Mouse (Mus musculus): ENCODE measurements at regions not wholly inside any gene's neighbourhood (a gene's known extent, or its start where the extent isn't known, plus 50 kb on each side); places are given as distances from the start of the nearest gene placed in this dataset.

DNA sequence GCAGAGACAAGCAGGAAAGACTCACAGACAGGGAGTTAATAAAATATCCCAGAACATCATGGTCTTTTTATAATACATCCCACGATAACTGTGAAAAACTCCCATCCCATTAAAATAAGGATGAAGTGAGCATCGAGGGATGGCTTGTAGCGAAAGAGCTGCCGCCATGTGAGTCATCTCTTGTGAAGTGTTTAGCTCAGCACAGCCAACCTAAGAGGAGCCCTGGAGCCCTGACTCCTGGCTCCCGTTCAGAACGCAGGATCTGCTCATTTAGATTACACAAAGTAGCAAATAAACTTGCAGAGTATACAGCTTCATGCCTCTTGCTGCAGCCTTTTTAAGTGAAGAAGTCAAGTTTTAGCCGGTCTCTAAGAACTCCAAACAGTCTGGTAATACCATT lies 209.2 kb upstream of the Ferd3l start:
- no peak overlapping the region for H3K9ac ChIP-seq (ENCODE audit: low read depth, low read length, severe bottlenecking)
- H3K4me2 ChIP-seq (replicated peaks; ENCODE audit: low read depth, low read length, severe bottlenecking), result no peak overlapping the region
- no peaks in the 10 kb centered on the region for H3K36me3 ChIP-seq (ENCODE audit: control insufficient read depth, insufficient read depth, low read length)
- H3K4me1 ChIP-seq (ENCODE audit: control insufficient read depth, insufficient read depth, low read length), result peaks cover 11% of the 10 kb centered on the region
- H3K4me3 ChIP-seq (replicated peaks; ENCODE audit: low read length), result no peak overlapping the region
- no peaks in the 10 kb centered on the region for H3K27me3 ChIP-seq (ENCODE audit: control insufficient read depth, insufficient read depth, low read length)
- 41% methylated on average over 7 of the region's 7 CpGs for WGBS
- DNase-seq (ENCODE audit: low spot score), result peak; percentile 36
- no peaks in the 10 kb centered on the region for H3K9me3 ChIP-seq (ENCODE audit: control insufficient read depth, low read length)
- no peak for TF ChIP-seq POLR2A (IDR thresholded peaks at IDR 0.05; ENCODE audit: borderline replicate concordance, extremely low read depth, insufficient read depth, insufficient read length)
- no peak overlapping the region; the same call in 1 of the 2 replicates for H3K27ac ChIP-seq (replicated peaks; ENCODE audit: low read depth, low read length)
- peak; percentile 60; the same call in 1 of the 2 replicates for ATAC-seq (ENCODE audit: low FRiP score, low read depth)

DNA sequence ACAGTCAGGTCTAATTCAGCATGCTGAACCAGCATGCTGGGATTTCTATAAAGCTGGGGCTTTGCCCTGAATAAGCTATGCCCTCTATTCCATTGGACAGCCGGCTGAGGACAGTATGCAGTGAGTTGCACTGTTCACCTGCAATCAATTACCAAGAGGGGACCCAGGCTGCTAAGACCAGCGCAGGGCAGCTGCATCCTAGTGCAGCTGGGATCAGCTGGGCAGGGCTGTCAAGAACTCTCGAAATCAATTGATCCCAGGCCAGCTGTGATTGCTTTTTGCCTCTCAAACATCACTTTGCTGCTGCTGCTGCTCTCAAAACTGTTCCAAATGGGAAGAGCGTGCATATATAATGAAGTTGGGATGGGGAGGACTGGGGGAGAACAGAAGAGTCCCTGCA lies 196.3 kb upstream of the Ferd3l start:
- ATAC-seq (ENCODE audit: low FRiP score, low read depth), result no peak
- TF ChIP-seq POLR2A (IDR thresholded peaks at IDR 0.05; ENCODE audit: borderline replicate concordance, extremely low read depth, insufficient read depth, insufficient read length), result no peak
- H3K27ac ChIP-seq (replicated peaks; ENCODE audit: low read depth, low read length), result no peak overlapping the region
- no peak overlapping the region for H3K4me3 ChIP-seq (replicated peaks; ENCODE audit: low read length)
- 14% methylated on average over 4 of the region's 4 CpGs for WGBS
- no peaks in the 10 kb centered on the region for H3K9me3 ChIP-seq (ENCODE audit: control insufficient read depth, low read length)
- H3K9ac ChIP-seq (ENCODE audit: low read depth, low read length, severe bottlenecking), result no peak overlapping the region
- H3K4me1 ChIP-seq (ENCODE audit: control insufficient read depth, insufficient read depth, low read length), result no peaks in the 10 kb centered on the region
- no peak overlapping the region for H3K4me2 ChIP-seq (replicated peaks; ENCODE audit: low read depth, low read length, severe bottlenecking)
- no peak for DNase-seq (ENCODE audit: low spot score)
- H3K36me3 ChIP-seq (ENCODE audit: control insufficient read depth, insufficient read depth, low read length), result no peaks in the 10 kb centered on the region
- H3K27me3 ChIP-seq (ENCODE audit: control insufficient read depth, insufficient read depth, low read length), result no peaks in the 10 kb centered on the region

DNA sequence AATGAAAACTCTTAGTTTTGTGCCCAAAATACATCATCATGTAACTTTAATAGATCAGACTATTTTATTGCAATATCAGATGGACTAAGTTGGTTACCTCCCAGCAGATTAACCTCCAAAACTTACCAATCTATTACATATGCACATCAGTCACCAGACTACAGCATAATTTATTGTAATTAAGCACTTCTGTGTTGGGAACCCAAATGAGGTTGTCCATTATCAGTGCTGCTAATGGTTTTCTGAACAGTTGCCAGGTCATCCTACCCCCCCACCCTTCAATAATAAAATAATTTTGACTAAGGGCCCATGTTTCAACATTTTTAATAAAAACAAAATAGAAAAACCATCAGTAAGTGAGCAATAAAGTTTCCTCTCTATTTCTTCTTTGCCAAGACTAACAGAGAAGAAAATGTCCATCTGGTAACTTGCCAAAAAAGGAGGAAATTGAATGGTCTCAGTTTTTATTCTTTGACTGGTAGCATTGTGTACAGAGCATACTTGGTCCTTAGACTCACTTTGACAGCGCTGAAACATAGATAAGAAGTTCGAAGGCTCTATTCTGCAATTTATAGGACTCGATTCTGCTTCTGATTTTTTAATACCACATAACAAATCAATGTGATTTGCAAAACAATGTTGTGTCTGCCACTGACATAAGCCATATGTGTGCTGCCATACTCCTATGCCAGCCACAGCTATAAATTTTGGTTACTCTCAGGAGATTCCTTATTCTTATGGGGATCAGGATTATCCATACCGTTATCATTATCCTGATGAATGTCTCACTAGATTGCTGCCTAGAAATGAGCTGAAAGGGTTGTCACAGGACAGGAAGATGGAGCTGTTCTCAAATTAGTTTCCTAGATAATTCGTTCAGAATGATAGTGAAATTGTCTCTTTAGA lies 152.4 kb upstream of the Ferd3l start:
- no peaks in the 10 kb centered on the region for H3K27me3 ChIP-seq (ENCODE audit: control insufficient read depth, insufficient read depth, low read length)
- H3K9ac ChIP-seq (ENCODE audit: low read depth, low read length, severe bottlenecking), result no peak overlapping the region
- WGBS, result 72% methylated on average over 5 of the region's 5 CpGs
- H3K4me2 ChIP-seq (replicated peaks; ENCODE audit: low read depth, low read length, severe bottlenecking), result no peak overlapping the region
- H3K4me1 ChIP-seq (ENCODE audit: control insufficient read depth, insufficient read depth, low read length), result 0 out of 2 replicates have a peak, but pooled peaks cover 9% of the 10 kb centered on the region
- no peak for TF ChIP-seq POLR2A (IDR thresholded peaks at IDR 0.05; ENCODE audit: borderline replicate concordance, extremely low read depth, insufficient read depth, insufficient read length)
- no peaks in the 10 kb centered on the region for H3K9me3 ChIP-seq (ENCODE audit: control insufficient read depth, low read length)
- ATAC-seq (ENCODE audit: low FRiP score, low read depth), result no peak
- H3K36me3 ChIP-seq (ENCODE audit: control insufficient read depth, insufficient read depth, low read length), result no peaks in the 10 kb centered on the region
- H3K27ac ChIP-seq (replicated peaks; ENCODE audit: low read depth, low read length), result no peak overlapping the region
- no peak overlapping the region for H3K4me3 ChIP-seq (replicated peaks; ENCODE audit: low read length)
- peak; percentile 45 for DNase-seq (ENCODE audit: low spot score)

DNA sequence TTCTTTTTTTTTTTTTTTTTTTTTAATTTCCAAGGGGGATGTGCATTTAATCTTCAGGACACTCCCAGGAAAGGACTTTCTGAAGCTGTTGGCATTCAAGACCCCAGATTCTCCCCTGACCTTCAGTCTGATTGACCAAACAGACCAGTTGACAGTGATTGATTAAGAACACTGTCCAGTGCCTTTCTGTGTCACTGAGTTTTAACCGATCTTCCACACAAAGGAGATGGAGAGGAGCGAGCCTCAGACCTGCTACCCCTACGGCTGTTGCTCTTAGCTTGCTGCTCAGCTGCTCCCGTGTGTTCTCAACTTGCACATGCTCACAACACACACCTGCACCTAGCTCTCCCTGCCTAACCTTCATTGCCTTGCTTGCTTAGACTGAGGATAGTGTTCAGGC lies 149.7 kb upstream of the Ferd3l start:
- TF ChIP-seq POLR2A (IDR thresholded peaks at IDR 0.05; ENCODE audit: borderline replicate concordance, extremely low read depth, insufficient read depth, insufficient read length), result no peak
- 51% methylated on average over 4 of the region's 4 CpGs for whole genome bisulfite sequencing

DNA sequence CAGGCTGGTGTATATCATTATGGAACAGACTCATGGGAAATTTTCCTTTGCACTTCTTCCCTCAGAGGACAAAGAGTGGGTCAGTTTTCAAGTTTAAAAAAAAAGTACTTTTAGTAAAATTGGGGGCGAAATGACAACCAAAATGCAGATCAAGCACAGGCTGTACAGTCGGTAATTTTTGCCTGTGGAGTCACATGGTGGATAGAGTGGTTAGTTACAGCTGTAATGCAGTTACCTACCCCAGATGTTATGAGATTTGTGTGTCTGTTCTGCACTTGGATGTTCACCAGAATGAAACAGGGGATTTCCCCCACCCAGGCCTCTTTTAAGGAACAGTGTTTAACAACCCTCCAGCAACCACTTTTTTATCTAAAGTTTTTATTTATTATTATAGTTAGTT lies 148.3 kb upstream of the Ferd3l start:
- Histone ChIP-seq H3K9me3 (ENCODE audit: control insufficient read depth, low read length) (no peaks in the 10 kb centered on the region), H3K4me3 (replicated peaks; ENCODE audit: low read length) (no peak overlapping the region), H3K4me2 (replicated peaks; ENCODE audit: low read depth, low read length, severe bottlenecking) (no peak overlapping the region), H3K27ac (replicated peaks; ENCODE audit: low read depth, low read length) (no peak overlapping the region), H3K36me3 (ENCODE audit: control insufficient read depth, insufficient read depth, low read length) (no peaks in the 10 kb centered on the region), H3K4me1 (ENCODE audit: control insufficient read depth, insufficient read depth, low read length) (0 out of 2 replicates have a peak, but pooled peaks cover 9% of the 10 kb centered on the region), H3K27me3 (ENCODE audit: control insufficient read depth, insufficient read depth, low read length) (no peaks in the 10 kb centered on the region), H3K9ac (ENCODE audit: low read depth, low read length, severe bottlenecking) (no peak overlapping the region)
- peak; percentile 68 for ATAC-seq (ENCODE audit: low FRiP score, low read depth)
- TF ChIP-seq POLR2A (IDR thresholded peaks at IDR 0.05; ENCODE audit: borderline replicate concordance, extremely low read depth, insufficient read depth, insufficient read length), result no peak
- peak; percentile 51 for DNase-seq (ENCODE audit: low spot score)
- WGBS, result 53% methylated on average over 2 of the region's 2 CpGs

More for the DNA sequence above, 149.7 kb upstream of the Ferd3l start:
- Histone ChIP-seq H3K27ac (replicated peaks; ENCODE audit: low read depth, low read length) (no peak overlapping the region), H3K4me3 (replicated peaks; ENCODE audit: low read length) (no peak overlapping the region), H3K4me1 (ENCODE audit: control insufficient read depth, insufficient read depth, low read length) (0 out of 2 replicates have a peak, but pooled peaks cover 9% of the 10 kb centered on the region), H3K4me2 (replicated peaks; ENCODE audit: low read depth, low read length, severe bottlenecking) (no peak overlapping the region), H3K36me3 (ENCODE audit: control insufficient read depth, insufficient read depth, low read length) (no peaks in the 10 kb centered on the region), H3K9ac (ENCODE audit: low read depth, low read length, severe bottlenecking) (no peak overlapping the region), H3K27me3 (ENCODE audit: control insufficient read depth, insufficient read depth, low read length) (no peaks in the 10 kb centered on the region), H3K9me3 (ENCODE audit: control insufficient read depth, low read length) (no peaks in the 10 kb centered on the region)
- ATAC-seq (ENCODE audit: low FRiP score, low read depth) (no peak), DNase-seq (ENCODE audit: low spot score) (no peak)

Data from limb, embryonic 14.5 days (tissue).